Mouse (Mus musculus) liver, embryonic 16.5 days (tissue): Measurements from ENCODE around the gene Htr6. TPM values are rescaled to one million over a fixed set of nuclear protein-coding genes. Genes with fewer than 3 reads are reported as not detected.

Source experiments
- ATAC-seq: fragments of 200-750 bp; cut with Nextera tagmentation; 2 replicates; pipeline ENCODE4 v1.8.0; 2017; ENCODE audit warnings: low read depth, mild to moderate bottlenecking, moderate number of reproducible peaks, moderate library complexity
- H3K27ac ChIP-seq: fragments of 300-500 bp; sonication (generic); 2 replicates; pipeline ENCODE4 v1.5.1; 2014; ENCODE audit warnings: mild to moderate bottlenecking, low read length
- H3K27me3 ChIP-seq: fragments of 300-500 bp; sonication (generic); 2 replicates; pipeline ENCODE4 v1.6.1; 2014; ENCODE audit warnings: low read depth, low read length, mixed read lengths; ENCODE audit not compliant: control insufficient read depth, insufficient read depth
- H3K36me3 ChIP-seq: fragments of 300-500 bp; sonication (generic); 2 replicates; pipeline ENCODE4 v1.6.1; 2014; ENCODE audit warnings: mild to moderate bottlenecking; ENCODE audit not compliant: control insufficient read depth, insufficient read depth
- H3K4me1 ChIP-seq: fragments of 300-500 bp; sonication (generic); 2 replicates; pipeline ENCODE4 v1.6.1; 2014; ENCODE audit warnings: low read depth, low read length, mixed read lengths; ENCODE audit not compliant: control insufficient read depth
- H3K4me2 ChIP-seq: fragments of 300-500 bp; sonication (generic); 2 replicates; pipeline ENCODE4 v1.6.1; 2014; ENCODE audit warnings: low read depth, low read length, mixed read lengths
- H3K4me3 ChIP-seq: fragments of 300-500 bp; sonication (generic); 2 replicates; pipeline ENCODE4 v1.5.1; 2014; ENCODE audit warnings: low read depth, mild to moderate bottlenecking, low read length
- H3K9ac ChIP-seq: fragments of 300-500 bp; sonication (generic); 2 replicates; pipeline ENCODE4 v1.6.1; 2014; ENCODE audit warnings: low read depth, low read length
- H3K9me3 ChIP-seq: fragments of 300-500 bp; sonication (generic); replicated peaks from 2 replicates; pipeline ENCODE4 v1.6.1; 2016; ENCODE audit warnings: low read length; ENCODE audit not compliant: control insufficient read depth
- WGBS: fragments of 180-500 bp; shearing (Covaris S2); extraction: QIAGEN DNeasy Blood & Tissue Kit; methylation state at CpG from one replicate; pipeline ENCODE4 v1.1.7; 2014; ENCODE audit not compliant: insufficient replicate concordance; 5-methylcytosine and 5-hydroxymethylcytosine counted together
- polyA plus RNA-seq: library from polyadenylated mRNA; unstranded; fragments of >200 nt; fragmentation: Nextera tagmentation; extraction: Ambion mirVana; gene quantifications from 2 replicates; pipeline ENCODE4 v1.2.1, GENCODE M21; 2015

The Htr6 gene
- not detected in 2 replicates for polyA plus RNA-seq

DNA sequence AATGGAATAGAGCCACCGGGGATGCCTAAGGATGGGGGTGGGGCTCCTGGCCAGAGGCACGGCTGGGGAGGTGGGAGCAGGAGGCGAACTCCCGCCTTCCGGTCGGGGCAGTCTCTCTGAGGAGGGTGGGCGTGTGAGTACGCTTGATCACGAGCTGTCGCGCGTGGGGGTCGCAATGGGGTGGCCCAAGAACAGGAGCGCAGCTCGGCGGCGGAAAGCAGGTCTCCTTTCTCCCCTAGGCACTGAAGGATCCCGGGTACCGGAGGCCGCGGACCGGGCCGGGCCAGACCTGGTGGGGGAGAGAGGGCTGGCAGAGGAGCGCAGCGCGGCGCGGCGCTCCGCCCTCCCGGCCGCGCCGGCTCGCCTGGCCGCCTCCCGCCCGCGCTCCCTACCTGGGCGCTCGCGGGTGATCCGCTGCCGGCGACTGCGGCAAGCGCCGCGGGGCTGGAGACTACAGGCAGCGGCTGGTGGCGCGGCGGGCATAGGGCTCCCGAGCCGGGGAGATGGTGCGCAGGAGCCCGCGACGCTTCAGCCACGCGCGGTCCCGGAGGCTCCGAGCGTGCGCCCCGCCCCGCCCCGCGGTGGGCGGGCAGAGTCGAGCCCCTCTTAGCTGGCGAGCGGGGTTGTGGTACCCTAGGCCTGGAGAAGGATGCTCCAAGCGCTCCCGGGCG, at the start of gene Htr6:
TSS of gene Htr6 (minus strand) at position 530 of the 671 bp plus-strand sequence.
- Histone ChIP-seq H3K36me3 (no peaks in the 10 kb centered on the region), H3K27me3 (peaks cover 48% of the 10 kb centered on the region), H3K4me2 (peak within 1 kb of the TSS; percentile 43), H3K9me3 (no peaks in the 10 kb centered on the region), H3K4me3 (peak within 1 kb of the TSS; percentile 42), H3K4me1 (no peaks in the 10 kb centered on the region), H3K27ac (no peak within 1 kb of the TSS), H3K9ac (no peak within 1 kb of the TSS)
- no peak for ATAC-seq
- WGBS: under 1% methylated on average over 56 of the region's 77 CpGs

DNA sequence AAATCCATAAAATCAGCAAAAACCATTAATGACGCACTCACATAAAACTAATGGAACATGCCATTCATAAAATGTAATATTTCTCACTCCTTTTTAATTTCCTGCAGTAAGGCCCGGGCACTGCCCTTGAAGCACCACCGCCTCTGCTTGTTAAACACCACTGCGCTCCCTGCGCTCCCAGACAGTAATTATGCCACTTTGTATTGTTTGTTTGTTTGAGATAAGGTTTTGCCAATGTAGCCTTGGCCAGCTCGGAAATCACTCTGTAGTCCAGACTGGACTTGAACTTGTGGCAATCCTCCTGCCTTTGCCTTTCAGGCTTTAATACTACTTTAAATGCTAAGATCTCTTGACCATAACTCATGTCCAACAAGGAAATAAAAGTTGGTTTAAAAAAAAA, 49.6 kb upstream of the Htr6 start:
- Histone ChIP-seq H3K9ac (no peak overlapping the region), H3K4me2 (no peak overlapping the region), H3K4me3 (no peak overlapping the region), H3K9me3 (peaks cover 3% of the 10 kb centered on the region; the same call in 1 of the 2 replicates), H3K36me3 (no peaks in the 10 kb centered on the region; the same call in 1 of the 2 replicates), H3K27me3 (no peaks in the 10 kb centered on the region), H3K27ac (no peak overlapping the region), H3K4me1 (peaks cover 47% of the 10 kb centered on the region)
- no peak for ATAC-seq
- WGBS: 59% methylated on average over 6 of the region's 6 CpGs

DNA sequence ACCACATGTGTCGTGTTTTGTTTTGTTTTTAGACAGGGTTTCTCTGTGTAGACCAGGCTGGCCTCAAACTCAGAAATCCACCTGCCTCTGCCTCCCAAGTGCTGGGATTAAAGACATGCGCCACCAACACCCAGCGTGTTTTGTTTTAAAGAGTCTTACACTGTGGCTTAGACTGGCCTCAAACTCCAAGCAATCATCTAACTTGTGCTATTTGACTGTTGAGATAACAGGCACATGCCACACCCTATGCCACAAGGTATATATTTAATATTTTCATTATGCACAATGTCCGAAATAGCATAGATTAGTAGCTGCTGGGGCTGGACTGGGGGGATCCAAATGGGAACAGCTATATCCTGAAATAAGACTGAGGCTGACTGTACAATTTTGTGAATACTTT, 47.2 kb upstream of the Htr6 start:
- Histone ChIP-seq H3K4me1 (peaks cover 49% of the 10 kb centered on the region), H3K4me2 (peak overlapping the region; percentile 7; the same call in 1 of the 2 replicates), H3K27ac (no peak overlapping the region; the same call in 1 of the 2 replicates), H3K4me3 (no peak overlapping the region), H3K9me3 (peaks cover 3% of the 10 kb centered on the region; the same call in 1 of the 2 replicates), H3K27me3 (no peaks in the 10 kb centered on the region), H3K9ac (no peak overlapping the region), H3K36me3 (no peaks in the 10 kb centered on the region; the same call in 1 of the 2 replicates)
- peak; percentile 70; the same call in 1 of the 2 replicates for ATAC-seq
- 30% methylated on average over 4 of the region's 4 CpGs for WGBS

DNA sequence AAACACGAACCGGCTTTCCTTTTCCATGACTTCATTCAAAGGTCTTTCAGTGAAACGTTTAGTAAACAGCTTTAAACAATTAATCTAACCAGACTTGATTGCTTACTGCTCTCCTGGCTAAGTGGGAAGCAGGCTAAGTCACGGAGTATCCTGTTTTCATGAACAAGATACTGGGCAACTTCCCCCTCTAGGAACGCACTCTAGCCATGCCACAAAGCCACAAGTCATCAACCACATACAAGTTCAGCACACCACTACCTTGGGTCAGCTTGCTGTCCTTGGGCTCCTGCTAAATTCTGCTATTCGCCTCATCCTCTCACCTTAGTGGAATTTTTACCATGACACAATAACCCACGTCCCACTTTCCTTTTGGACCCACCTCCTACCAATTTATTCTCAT, 45.6 kb upstream of the Htr6 start:
- WGBS: 30% methylated on average over 7 of the region's 7 CpGs
- Histone ChIP-seq H3K9me3 (no peaks in the 10 kb centered on the region), H3K9ac (no peak overlapping the region), H3K4me3 (no peak overlapping the region), H3K36me3 (no peaks in the 10 kb centered on the region), H3K4me2 (no peak overlapping the region), H3K4me1 (peaks cover 63% of the 10 kb centered on the region), H3K27ac (no peak overlapping the region), H3K27me3 (no peaks in the 10 kb centered on the region)
- ATAC-seq: no peak

DNA sequence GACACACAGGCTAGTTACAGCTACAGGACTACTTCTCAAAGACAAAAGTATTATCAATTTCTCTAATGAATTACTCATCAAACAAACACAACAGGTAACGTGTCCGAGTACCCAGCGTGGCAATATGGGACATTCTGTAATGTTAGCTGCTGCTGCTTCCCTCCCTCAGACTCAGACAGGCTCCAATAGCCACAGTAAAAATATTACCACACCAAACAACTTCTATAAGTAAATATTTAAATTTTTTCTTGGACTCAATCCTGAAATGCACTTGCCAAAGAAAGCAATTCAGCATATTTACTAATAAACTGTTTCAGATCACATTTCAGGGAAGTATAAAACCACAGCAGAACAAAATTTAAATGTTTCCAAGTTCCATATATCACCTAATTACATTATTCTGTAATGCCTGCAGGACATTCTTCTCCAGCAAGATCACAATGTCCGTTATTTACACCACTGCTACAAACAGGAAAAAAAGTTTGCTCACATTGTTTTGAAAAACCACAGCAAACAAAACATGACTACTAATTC, 45.0 kb upstream of the Htr6 start:
- no peak overlapping the region for H3K9ac ChIP-seq
- H3K27ac ChIP-seq: no peak overlapping the region
- no peaks in the 10 kb centered on the region for H3K9me3 ChIP-seq
- WGBS: 69% methylated on average over 4 of the region's 4 CpGs
- H3K36me3 ChIP-seq: no peaks in the 10 kb centered on the region
- no peak overlapping the region for H3K4me3 ChIP-seq
- H3K27me3 ChIP-seq: no peaks in the 10 kb centered on the region
- no peak overlapping the region for H3K4me2 ChIP-seq
- ATAC-seq: no peak
- peaks cover 63% of the 10 kb centered on the region for H3K4me1 ChIP-seq

DNA sequence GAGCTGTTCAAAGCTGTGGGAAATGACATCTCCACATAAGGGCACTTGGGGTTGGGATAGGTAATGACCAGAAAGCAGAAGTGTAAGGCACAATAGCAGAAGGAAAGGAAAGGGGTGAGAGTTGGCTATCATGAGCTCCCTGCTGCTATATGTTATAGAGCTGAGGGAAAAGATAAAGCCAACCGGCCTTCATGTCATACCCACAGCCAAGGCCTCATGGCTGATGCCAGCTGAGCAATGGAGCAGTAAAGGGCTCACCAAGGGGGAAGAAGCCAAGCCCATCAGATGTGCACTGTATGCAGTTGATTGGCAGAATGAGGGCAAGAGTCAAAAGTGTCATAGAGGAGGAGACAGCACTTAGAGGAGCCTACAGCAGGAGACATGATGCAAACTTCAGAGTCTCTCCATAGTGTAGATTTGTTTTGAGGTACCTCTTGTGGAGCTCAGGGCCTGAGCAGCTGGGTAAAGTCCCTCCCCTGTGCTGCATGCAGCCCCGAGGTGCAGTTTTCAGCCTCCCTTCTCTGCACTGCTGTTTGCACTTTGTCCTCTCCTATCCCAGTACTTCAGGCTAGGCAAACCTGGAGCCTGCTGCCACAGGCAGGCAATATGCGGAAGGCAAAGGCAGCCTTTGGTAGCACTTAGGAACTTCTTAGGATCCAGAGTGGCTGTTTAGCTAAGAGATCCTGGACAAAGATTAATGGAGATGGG, 41.1 kb upstream of the Htr6 start:
- peaks cover 53% of the 10 kb centered on the region for H3K4me1 ChIP-seq
- peak; percentile 75 for ATAC-seq
- no peak overlapping the region; the same call in 1 of the 2 replicates for H3K9ac ChIP-seq
- no peak overlapping the region for H3K4me3 ChIP-seq
- H3K27me3 ChIP-seq: no peaks in the 10 kb centered on the region
- H3K36me3 ChIP-seq: no peaks in the 10 kb centered on the region
- H3K4me2 ChIP-seq: 0 out of 2 replicates have a peak overlapping the region, but pooled peaks have one; percentile 15
- no peaks in the 10 kb centered on the region for H3K9me3 ChIP-seq
- peak overlapping the region; percentile 54 for H3K27ac ChIP-seq
- WGBS: 37% methylated on average over 3 of the region's 3 CpGs

DNA sequence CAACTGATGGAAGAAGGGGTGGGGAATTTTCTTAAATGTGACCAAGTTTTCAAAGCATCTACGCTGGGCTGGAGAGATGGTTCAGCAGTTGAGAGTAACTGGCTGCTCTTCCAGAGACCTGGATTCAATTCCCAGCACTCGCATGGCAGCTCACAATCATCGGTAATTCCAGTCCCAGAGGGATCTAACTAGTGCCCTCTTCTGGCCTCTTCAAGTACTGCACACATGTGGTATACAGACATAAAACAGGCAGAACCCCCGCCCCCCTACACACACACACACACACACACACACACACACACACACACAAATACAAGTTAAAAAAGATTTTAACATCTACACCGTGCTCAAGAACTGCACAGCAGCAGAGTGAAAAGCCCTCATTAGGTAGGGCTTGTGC, 40.4 kb upstream of the Htr6 start:
- Histone ChIP-seq H3K4me1 (peaks cover 55% of the 10 kb centered on the region), H3K4me3 (no peak overlapping the region)
- no peak for ATAC-seq

DNA sequence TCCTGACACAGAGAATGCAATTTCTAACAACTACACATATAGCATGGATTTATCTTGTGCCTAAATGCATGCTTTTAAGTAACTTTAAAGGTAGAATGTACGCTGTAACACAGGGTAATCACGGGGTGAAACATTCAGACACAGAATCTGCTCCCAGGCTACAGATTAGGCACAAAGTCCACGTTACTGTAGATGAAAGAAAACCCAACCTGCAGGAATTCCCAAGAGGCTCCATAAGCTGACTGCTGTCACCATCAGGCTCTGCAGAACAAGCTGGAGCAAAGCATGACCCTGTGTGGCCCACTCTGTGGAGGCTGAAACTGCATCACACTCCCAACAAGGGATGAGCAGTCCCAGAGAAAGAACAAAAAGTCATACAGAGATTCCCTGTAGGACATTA, 37.1 kb upstream of the Htr6 start:
- 61% methylated on average over 3 of the region's 3 CpGs for WGBS
- Histone ChIP-seq H3K4me1 (peaks cover 33% of the 10 kb centered on the region), H3K4me2 (no peak overlapping the region), H3K4me3 (no peak overlapping the region), H3K36me3 (no peaks in the 10 kb centered on the region), H3K9me3 (no peaks in the 10 kb centered on the region), H3K9ac (no peak overlapping the region), H3K27ac (0 out of 2 replicates have a peak overlapping the region, but pooled peaks have one; percentile 11), H3K27me3 (no peaks in the 10 kb centered on the region)
- ATAC-seq: no peak; the same call in 1 of the 2 replicates

More for the DNA sequence above, 40.4 kb upstream of the Htr6 start:
- no peak overlapping the region for H3K27ac ChIP-seq
- WGBS: 74% methylated on average over 5 of the region's 5 CpGs
- H3K36me3 ChIP-seq: no peaks in the 10 kb centered on the region
- H3K27me3 ChIP-seq: no peaks in the 10 kb centered on the region
- no peak overlapping the region for H3K4me2 ChIP-seq
- no peak overlapping the region for H3K9ac ChIP-seq
- no peaks in the 10 kb centered on the region for H3K9me3 ChIP-seq
